Mouse (Mus musculus): ENCODE measurements around the gene Dnase1. TPM values are rescaled to one million over a fixed set of nuclear protein-coding genes. Genes with fewer than 3 reads are reported as not detected.
A peak's percentile ranks its signal among the peaks of the same experiment; 100 is the strongest.
"Not testable (repeated sequence)": the region's sequence is repeated elsewhere in the genome, so short reads cannot be mapped to it uniquely, and the experiment has no call there.

The Dnase1 gene
- total RNA-seq (2021) (not detected), polyA plus RNA-seq (2012; rRNA removed) (not detected in 2 replicates)
- long read RNA-seq, result 0 reads

DNA sequence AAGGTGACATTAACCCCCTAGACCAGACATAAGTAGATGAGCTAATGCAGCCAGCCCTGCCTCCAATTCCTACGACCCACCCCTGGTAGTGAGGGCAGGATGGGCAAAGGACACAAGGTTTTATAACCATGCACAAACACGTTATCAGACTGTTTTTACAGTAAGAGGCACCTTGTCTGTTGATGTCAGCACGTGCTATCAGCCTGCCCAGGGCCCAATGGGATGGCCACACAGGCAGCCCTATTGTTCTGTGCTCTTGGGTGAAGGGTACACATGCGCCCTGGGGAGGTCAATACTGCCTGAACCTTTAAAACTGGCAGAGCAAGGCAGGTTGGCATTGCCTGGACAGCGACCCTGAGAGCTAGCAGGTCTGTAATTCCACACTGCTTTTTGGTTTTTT, at the start of gene Dnase1:
Gene Dnase1 (plus strand): TSS at position 136 of the 400 bp plus-strand sequence.
- no peaks in the 10 kb centered on the region for H3K36me3 ChIP-seq (ENCODE audit: control insufficient read depth, insufficient read depth, low read length)
- DNase-seq, result no peak
- H3K4me1 ChIP-seq (ENCODE audit: control insufficient read depth, insufficient read depth, low read length), result no peaks in the 10 kb centered on the region
- intact Hi-C loops (cut with DNase I), result no loop called here
- H3K27ac ChIP-seq, result no peak within 1 kb of the TSS
- no peaks in the 10 kb centered on the region for H3K79me2 ChIP-seq (replicated peaks; ENCODE audit: control insufficient read depth, insufficient read depth, low read length)
- H3K4me3 ChIP-seq, result no peak within 1 kb of the TSS
- 83% methylated on average over 5 of the region's 5 CpGs for WGBS
- no peak within 1 kb of the TSS for H3K9ac ChIP-seq (ENCODE audit: low read depth, low read length)
- H3K27me3 ChIP-seq (ENCODE audit: control insufficient read depth, insufficient read depth, low read length), result no peaks in the 10 kb centered on the region
- no peak for TF ChIP-seq POLR2A (IDR thresholded peaks at IDR 0.05; ENCODE audit: insufficient read depth, low read depth, low read length)

DNA sequence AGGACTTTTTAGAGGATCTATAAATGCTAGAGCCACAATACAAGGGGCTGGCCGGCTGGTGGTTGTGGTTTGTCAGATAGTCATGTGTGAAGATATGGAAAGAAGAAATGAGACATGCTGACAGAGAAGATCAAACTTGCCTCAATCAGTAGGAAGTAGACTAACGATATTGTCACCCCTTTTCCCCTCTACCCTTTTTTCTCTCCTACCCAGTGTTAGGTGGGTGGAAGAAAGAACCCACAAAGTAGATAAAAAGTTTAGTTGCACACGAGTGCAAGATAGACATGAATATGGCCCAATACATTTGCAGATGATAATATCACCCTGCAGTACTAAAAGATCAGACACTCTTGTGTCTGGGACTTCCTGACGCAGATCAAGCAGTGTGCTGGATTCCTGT, 48.3 kb upstream of the Dnase1 start:
- DNase-seq, result no peak
- no peaks in the 10 kb centered on the region for H3K4me1 ChIP-seq (ENCODE audit: control insufficient read depth, insufficient read depth, low read length)
- TF ChIP-seq POLR2A (IDR thresholded peaks at IDR 0.05; ENCODE audit: insufficient read depth, low read depth, low read length), result no peak
- no peak for TF ChIP-seq EP300 (IDR thresholded peaks at IDR 0.05; ENCODE audit: insufficient read depth, low read depth, low read length)
- no peak for TF ChIP-seq CTCF (IDR thresholded peaks at IDR 0.05)
- H3K27me3 ChIP-seq (ENCODE audit: control insufficient read depth, insufficient read depth, low read length), result no peaks in the 10 kb centered on the region
- no peaks in the 10 kb centered on the region for H3K36me3 ChIP-seq (ENCODE audit: control insufficient read depth, insufficient read depth, low read length)
- 88% methylated on average over 4 of the region's 4 CpGs for WGBS
- no peak overlapping the region for H3K9ac ChIP-seq (ENCODE audit: low read depth, low read length)
- no peaks in the 10 kb centered on the region for H3K79me2 ChIP-seq (replicated peaks; ENCODE audit: control insufficient read depth, insufficient read depth, low read length)
- H3K27ac ChIP-seq, result no peak overlapping the region
- intact Hi-C loops (cut with DNase I), result no loop called here
- no peak overlapping the region for H3K4me3 ChIP-seq

DNA sequence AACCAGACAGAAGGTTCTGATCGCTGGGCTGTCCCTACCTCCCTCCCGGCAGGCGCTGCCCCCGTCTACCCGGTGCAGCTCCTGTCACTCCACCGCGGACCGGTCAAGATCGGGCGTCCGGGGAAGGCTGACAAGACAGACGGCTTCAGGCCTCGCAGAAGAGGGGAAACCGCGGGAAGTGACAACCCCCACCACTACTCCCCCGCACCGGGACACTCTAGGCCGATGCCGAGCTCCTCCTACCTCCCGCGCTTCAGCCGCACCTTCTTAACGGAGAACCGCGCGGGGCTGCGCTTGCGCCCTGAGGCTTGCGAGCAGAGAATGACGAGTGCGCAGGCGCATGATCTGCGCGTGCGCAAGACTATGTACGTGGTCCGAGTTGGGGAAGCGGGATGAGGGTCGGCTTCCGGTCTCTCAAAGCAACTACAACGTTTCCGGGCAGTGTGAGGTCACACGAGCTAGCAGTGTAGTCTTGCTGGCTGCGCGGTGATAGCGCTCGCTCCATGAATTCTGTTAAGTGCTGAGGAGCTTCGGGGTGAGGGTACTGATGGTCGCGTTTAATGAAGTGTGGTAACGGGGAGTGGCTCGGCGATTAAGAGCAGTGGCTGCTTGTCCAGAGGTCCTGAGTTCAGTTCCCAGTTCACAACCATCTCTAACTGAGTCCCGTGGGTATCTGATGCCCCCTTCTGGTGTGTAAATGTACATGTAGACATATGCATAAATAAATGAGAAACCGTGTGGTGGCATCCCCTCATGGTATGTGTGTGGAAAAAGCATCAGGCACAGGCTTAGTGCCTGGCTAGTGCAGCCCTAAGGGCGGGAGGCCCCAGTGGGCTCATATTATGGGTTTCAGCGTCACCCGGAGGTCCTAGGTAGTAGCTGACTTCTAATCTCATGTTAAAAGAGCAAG, 33.0 kb upstream of the Dnase1 start, which contains the start of gene Slx4:
Gene Slx4 (minus strand): TSS at position 282 of the 910 bp plus-strand sequence.
- Histone ChIP-seq H3K27ac (peak within 1 kb of the TSS; percentile 92), H3K4me1 (ENCODE audit: control insufficient read depth, insufficient read depth, low read length) (peaks cover 5% of the 10 kb centered on the region), H3K79me2 (replicated peaks; ENCODE audit: control insufficient read depth, insufficient read depth, low read length) (peaks cover 2% of the 10 kb centered on the region), H3K36me3 (ENCODE audit: control insufficient read depth, insufficient read depth, low read length) (no peaks in the 10 kb centered on the region), H3K9ac (ENCODE audit: low read depth, low read length) (peak within 1 kb of the TSS; percentile 83), H3K4me3 (peak within 1 kb of the TSS; percentile 97), H3K27me3 (ENCODE audit: control insufficient read depth, insufficient read depth, low read length) (no peaks in the 10 kb centered on the region)
- 2% methylated on average over 58 of the region's 58 CpGs for WGBS
- DNase-seq, result peak; percentile 94 to 97
- intact Hi-C loops (cut with DNase I), result loop anchor here (2.0 to 10.0 kb wide), 4 partner anchors 95 to 259 kb away; partner anchors contain the start of genes 1700037C18Rik, Cluap1, Crebbp and Zfp174
- peak; percentile 98 for TF ChIP-seq POLR2A (IDR thresholded peaks at IDR 0.05; ENCODE audit: insufficient read depth, low read depth, low read length)
- TF ChIP-seq CTCF (IDR thresholded peaks at IDR 0.05), result peak; percentile 48
- TF ChIP-seq EP300 (IDR thresholded peaks at IDR 0.05; ENCODE audit: insufficient read depth, low read depth, low read length), result 0 out of 2 replicates have a peak, but pooled peaks have one; percentile 10

DNA sequence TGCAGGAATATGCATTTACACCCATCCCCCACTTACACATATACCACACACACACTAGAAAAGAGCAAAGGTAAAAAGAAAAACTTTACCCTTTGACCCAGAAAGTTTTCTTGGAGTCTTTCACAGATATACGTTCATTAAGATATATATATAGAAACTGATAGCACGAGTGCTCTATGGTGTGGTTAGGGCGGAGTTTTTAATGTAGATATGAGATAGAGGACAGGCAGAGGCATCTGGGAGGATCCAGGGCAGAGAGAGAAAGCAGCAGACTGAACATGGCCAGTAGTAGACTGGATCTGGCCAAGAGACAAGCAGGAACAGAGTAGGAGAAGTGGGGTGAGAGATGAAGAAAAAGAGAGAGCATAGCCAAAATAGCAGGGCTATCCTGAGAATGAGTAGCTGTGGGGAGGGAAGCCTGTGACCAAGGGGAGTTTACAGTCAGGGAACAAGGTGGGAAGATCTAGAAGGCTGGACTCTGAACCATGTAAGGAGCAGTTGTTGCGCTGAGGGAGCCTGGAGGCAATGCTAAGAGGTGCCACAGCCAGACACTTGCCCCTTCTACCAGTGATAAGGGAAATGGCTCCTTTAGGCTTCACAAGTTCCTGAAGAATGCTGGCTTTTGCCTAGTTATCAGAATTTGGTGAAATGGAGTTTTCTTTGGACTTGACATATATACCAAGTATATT, 23.7 kb upstream of the Dnase1 start:
- Histone ChIP-seq H3K4me3 (no peak overlapping the region), H3K79me2 (replicated peaks; ENCODE audit: control insufficient read depth, insufficient read depth, low read length) (no peaks in the 10 kb centered on the region), H3K27me3 (ENCODE audit: control insufficient read depth, insufficient read depth, low read length) (no peaks in the 10 kb centered on the region), H3K4me1 (ENCODE audit: control insufficient read depth, insufficient read depth, low read length) (no peaks in the 10 kb centered on the region), H3K9ac (ENCODE audit: low read depth, low read length) (no peak overlapping the region), H3K27ac (no peak overlapping the region), H3K36me3 (ENCODE audit: control insufficient read depth, insufficient read depth, low read length) (no peaks in the 10 kb centered on the region)
- TF ChIP-seq EP300 (IDR thresholded peaks at IDR 0.05; ENCODE audit: insufficient read depth, low read depth, low read length), result no peak
- no peak for TF ChIP-seq POLR2A (IDR thresholded peaks at IDR 0.05; ENCODE audit: insufficient read depth, low read depth, low read length)
- no peak for TF ChIP-seq CTCF (IDR thresholded peaks at IDR 0.05)
- intact Hi-C loops (cut with DNase I), result no loop called here
- DNase-seq, result no peak
- 54% methylated on average over 4 of the region's 4 CpGs for WGBS

DNA sequence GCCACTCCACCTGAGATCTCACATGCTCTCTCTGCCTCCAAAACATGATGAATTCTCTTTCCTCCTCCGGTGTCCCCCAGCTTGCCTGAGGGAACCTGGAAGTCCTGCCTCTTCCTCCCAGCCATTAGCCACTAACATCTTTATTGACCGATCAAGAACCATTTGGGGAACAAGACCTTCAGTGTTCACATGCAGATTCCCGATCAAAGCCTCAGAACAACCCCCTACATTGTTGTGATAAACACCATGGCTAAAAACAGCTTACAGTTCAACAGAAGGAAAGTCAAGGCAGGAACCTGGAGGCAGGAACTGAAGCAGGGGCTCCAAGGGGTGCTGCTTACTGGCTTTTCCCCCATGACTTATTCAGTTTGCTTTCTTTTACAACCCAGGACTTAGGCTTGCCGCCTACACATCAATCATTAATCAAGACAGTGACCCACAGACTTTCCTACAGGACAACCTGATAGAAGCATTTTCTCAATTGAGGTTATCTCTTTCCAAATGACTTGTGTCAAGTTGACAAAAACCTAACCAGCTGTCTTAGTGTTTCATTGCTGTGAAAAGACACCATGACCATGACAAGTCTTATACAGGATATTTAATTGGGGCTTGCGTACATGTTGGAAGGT, 22.6 kb upstream of the Dnase1 start:
- H3K79me2 ChIP-seq (replicated peaks; ENCODE audit: control insufficient read depth, insufficient read depth, low read length), result no peaks in the 10 kb centered on the region
- intact Hi-C loops (cut with DNase I), result no loop called here
- no peak for DNase-seq
- no peak overlapping the region for H3K27ac ChIP-seq
- no peaks in the 10 kb centered on the region for H3K27me3 ChIP-seq (ENCODE audit: control insufficient read depth, insufficient read depth, low read length)
- TF ChIP-seq POLR2A (IDR thresholded peaks at IDR 0.05; ENCODE audit: insufficient read depth, low read depth, low read length) (no peak), CTCF (IDR thresholded peaks at IDR 0.05) (no peak), EP300 (IDR thresholded peaks at IDR 0.05; ENCODE audit: insufficient read depth, low read depth, low read length) (no peak)
- no peak overlapping the region for H3K9ac ChIP-seq (ENCODE audit: low read depth, low read length)
- WGBS, result 77% methylated on average over 5 of the region's 5 CpGs
- H3K36me3 ChIP-seq (ENCODE audit: control insufficient read depth, insufficient read depth, low read length), result no peaks in the 10 kb centered on the region
- no peaks in the 10 kb centered on the region for H3K4me1 ChIP-seq (ENCODE audit: control insufficient read depth, insufficient read depth, low read length)
- no peak overlapping the region for H3K4me3 ChIP-seq

DNA sequence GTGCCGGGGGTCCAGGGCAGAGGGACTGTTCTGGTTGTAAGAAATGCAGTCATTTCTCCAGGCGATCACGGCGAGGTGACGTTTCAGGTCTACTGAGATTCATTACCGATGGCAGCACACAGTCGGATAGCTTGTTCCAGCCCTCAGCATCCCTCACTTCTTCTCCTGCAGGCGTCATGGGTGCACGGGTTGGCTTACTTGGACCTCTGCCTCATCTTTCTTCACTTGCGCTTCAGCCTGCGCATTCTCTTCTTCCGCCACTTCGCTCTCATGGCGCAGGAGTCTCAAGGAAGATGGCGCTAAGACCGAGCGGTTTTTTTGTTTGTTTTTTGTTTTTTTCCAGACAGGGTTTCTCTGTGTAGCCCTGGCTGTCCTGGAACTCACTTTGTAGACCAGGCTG, 20.0 kb upstream of the Dnase1 start:
- H3K27ac ChIP-seq; H3K27me3 ChIP-seq (ENCODE audit: control insufficient read depth, insufficient read depth, low read length); H3K36me3 ChIP-seq (ENCODE audit: control insufficient read depth, insufficient read depth, low read length); H3K79me2 ChIP-seq (replicated peaks; ENCODE audit: control insufficient read depth, insufficient read depth, low read length); H3K4me3 ChIP-seq; intact Hi-C loops (cut with DNase I); H3K9ac ChIP-seq (ENCODE audit: low read depth, low read length); DNase-seq; H3K4me1 ChIP-seq (ENCODE audit: control insufficient read depth, insufficient read depth, low read length): not testable (repeated sequence)
- WGBS, result 76% methylated on average over 17 of the region's 17 CpGs

DNA sequence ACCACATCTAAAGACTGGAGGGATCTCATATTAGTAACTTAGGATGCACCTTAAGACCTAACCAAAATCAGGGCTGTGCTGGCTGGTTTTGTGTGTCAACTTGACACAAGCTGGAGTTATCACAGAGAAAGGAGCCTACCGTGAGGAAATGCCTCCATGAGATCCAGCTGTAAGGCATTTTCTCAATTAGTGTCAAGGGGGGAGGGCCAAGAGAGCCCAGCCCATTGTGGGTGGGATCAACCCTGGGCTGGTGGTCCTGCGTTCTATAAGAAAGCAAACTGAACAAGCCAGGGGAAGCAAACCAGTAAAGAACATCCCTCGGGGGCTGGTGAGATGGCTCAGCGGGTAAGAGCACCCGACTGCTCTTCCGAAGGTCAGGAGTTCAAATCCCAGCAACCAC, 19.3 kb upstream of the Dnase1 start:
- DNase-seq; H3K36me3 ChIP-seq (ENCODE audit: control insufficient read depth, insufficient read depth, low read length); H3K79me2 ChIP-seq (replicated peaks; ENCODE audit: control insufficient read depth, insufficient read depth, low read length); intact Hi-C loops (cut with DNase I); H3K27ac ChIP-seq; H3K9ac ChIP-seq (ENCODE audit: low read depth, low read length); H3K4me3 ChIP-seq; H3K4me1 ChIP-seq (ENCODE audit: control insufficient read depth, insufficient read depth, low read length); H3K27me3 ChIP-seq (ENCODE audit: control insufficient read depth, insufficient read depth, low read length): not testable (repeated sequence)
- WGBS, result 82% methylated on average over 6 of the region's 6 CpGs

All from heart, adult 2 months (tissue).